Mouse (Mus musculus) forebrain, embryonic 14.5 days (tissue): ENCODE data around the gene Fbxo33. TPM values are rescaled to one million over a fixed set of nuclear protein-coding genes. Genes with fewer than 3 reads are reported as not detected.

Experiments
- ATAC-seq: fragments of 200-750 bp; cut with Nextera tagmentation; 2 replicates; pipeline ENCODE4 v1.8.0; 2017; ENCODE audit warnings: mild to moderate bottlenecking, moderate library complexity
- DNase-seq: peaks from one replicate; pipeline ENCODE4 v3.0.0-alpha.2; 2015; ENCODE audit warnings: low spot score
- H3K27ac ChIP-seq: fragments of 300-500 bp; sonication (generic); 2 replicates; pipeline ENCODE4 v1.5.1; 2014; ENCODE audit warnings: low read depth, mild to moderate bottlenecking, control low read depth, low read length, moderate library complexity
- H3K27me3 ChIP-seq: fragments of 300-500 bp; sonication (generic); replicated peaks from 2 replicates; pipeline ENCODE4 v1.6.1; 2014; ENCODE audit warnings: low read length, control low read depth, mixed read lengths; ENCODE audit not compliant: control insufficient read depth, insufficient read depth
- H3K36me3 ChIP-seq: fragments of 300-500 bp; sonication (generic); 2 replicates; pipeline ENCODE4 v1.6.1; 2014; ENCODE audit warnings: low read length, control low read depth; ENCODE audit not compliant: control insufficient read depth, insufficient read depth
- H3K4me1 ChIP-seq: fragments of 300-500 bp; sonication (generic); 2 replicates; pipeline ENCODE4 v1.6.1; 2014; ENCODE audit warnings: antibody characterized with exemption, low read length, control low read depth; ENCODE audit not compliant: control insufficient read depth, insufficient read depth
- H3K4me2 ChIP-seq: fragments of 300-500 bp; sonication (generic); 2 replicates; pipeline ENCODE4 v1.6.1; 2014; ENCODE audit warnings: mild to moderate bottlenecking, control low read depth, low read length
- H3K4me3 ChIP-seq: fragments of 300-500 bp; sonication (generic); 2 replicates; pipeline ENCODE4 v1.5.1; 2014; ENCODE audit warnings: low read depth, low read length, control low read depth
- H3K9ac ChIP-seq: fragments of 300-500 bp; sonication (generic); 2 replicates; pipeline ENCODE4 v1.6.1; 2014; ENCODE audit warnings: mild to moderate bottlenecking, low read length, control low read depth, moderate library complexity
- H3K9me3 ChIP-seq: fragments of 300-500 bp; sonication (generic); replicated peaks from 2 replicates; pipeline ENCODE4 v1.6.1; 2016; ENCODE audit warnings: low read length, control low read depth, mixed read lengths; ENCODE audit not compliant: control insufficient read depth
- WGBS: fragments of 180-500 bp; shearing (Covaris S2); extraction: QIAGEN DNeasy Blood & Tissue Kit; methylation state at CpG from one replicate; pipeline ENCODE4 v1.1.7; 2014; 5-methylcytosine and 5-hydroxymethylcytosine counted together
- polyA plus RNA-seq: library from polyadenylated mRNA; unstranded; fragments of >200 nt; fragmentation: Nextera tagmentation; extraction: Ambion mirVana; gene quantifications from 2 replicates; pipeline ENCODE4 v1.2.1, GENCODE M21; 2014

Gene Fbxo33
- polyA plus RNA-seq, 1 experiment from 2014 or later, result 6.4 TPM

- H3K4me2 ChIP-seq, result no peak overlapping the region
- DNase-seq, result no peak
- H3K4me1 ChIP-seq, result no peaks in the 10 kb centered on the region
- no peak overlapping the region for H3K4me3 ChIP-seq
- no peaks in the 10 kb centered on the region for H3K27me3 ChIP-seq
- no peaks in the 10 kb centered on the region for H3K9me3 ChIP-seq
- H3K36me3 ChIP-seq, result peaks cover 21% of the 10 kb centered on the region
- 93% methylated on average over 3 of the region's 3 CpGs for WGBS
- no peak for ATAC-seq
- H3K27ac ChIP-seq, result no peak overlapping the region
- no peak overlapping the region for H3K9ac ChIP-seq
Observed at GRCm38 (mm10) chr12:59207000-59207390, 12.5 kb downstream of the Fbxo33 start.

GRCm38 (mm10) chr12:59206208-59206999, 13.1 kb downstream of the Fbxo33 start:
- no peaks in the 10 kb centered on the region for H3K27me3 ChIP-seq
- H3K9me3 ChIP-seq, result no peaks in the 10 kb centered on the region
- 92% methylated on average over 4 of the region's 4 CpGs for WGBS
- ATAC-seq (no peak), DNase-seq (no peak)
- H3K4me2 ChIP-seq, result no peak overlapping the region
- no peak overlapping the region for H3K27ac ChIP-seq
- H3K4me1 ChIP-seq, result no peaks in the 10 kb centered on the region
- no peak overlapping the region for H3K4me3 ChIP-seq
- no peak overlapping the region for H3K9ac ChIP-seq
- peaks cover 22% of the 10 kb centered on the region for H3K36me3 ChIP-seq

GRCm38 (mm10) chr12:59205571-59205970, 14.0 kb downstream of the Fbxo33 start:
- no peak overlapping the region for H3K27ac ChIP-seq
- H3K4me2 ChIP-seq, result no peak overlapping the region
- ATAC-seq (no peak), DNase-seq (no peak)
- no peak overlapping the region for H3K9ac ChIP-seq
- no peaks in the 10 kb centered on the region for H3K9me3 ChIP-seq
- no peaks in the 10 kb centered on the region for H3K27me3 ChIP-seq
- H3K4me3 ChIP-seq, result no peak overlapping the region
- no peaks in the 10 kb centered on the region for H3K4me1 ChIP-seq
- peaks cover 28% of the 10 kb centered on the region for H3K36me3 ChIP-seq
- WGBS, result 94% methylated on average over 6 of the region's 6 CpGs

GRCm38 (mm10) chr12:59199361-59199760, 20.2 kb downstream of the Fbxo33 start:
- DNase-seq (no peak), ATAC-seq (no peak)
- H3K9ac ChIP-seq, result no peak overlapping the region

GRCm38 (mm10) chr12:59198750-59199149, 20.8 kb downstream of the Fbxo33 start:
- no peak for DNase-seq
- Histone ChIP-seq H3K36me3 (peaks cover 41% of the 10 kb centered on the region), H3K9ac (no peak overlapping the region), H3K4me2 (no peak overlapping the region), H3K27ac (no peak overlapping the region), H3K27me3 (no peaks in the 10 kb centered on the region), H3K9me3 (no peaks in the 10 kb centered on the region), H3K4me3 (no peak overlapping the region), H3K4me1 (no peaks in the 10 kb centered on the region)
- 91% methylated on average over 4 of the region's 4 CpGs for WGBS
- ATAC-seq, result no peak

More at GRCm38 (mm10) chr12:59199361-59199760, 20.2 kb downstream of the Fbxo33 start:
- Histone ChIP-seq H3K4me2 (no peak overlapping the region), H3K4me3 (no peak overlapping the region), H3K36me3 (peaks cover 47% of the 10 kb centered on the region), H3K27ac (no peak overlapping the region), H3K9me3 (no peaks in the 10 kb centered on the region), H3K27me3 (no peaks in the 10 kb centered on the region), H3K4me1 (no peaks in the 10 kb centered on the region)
- WGBS, result 92% methylated on average over 2 of the region's 2 CpGs

- ATAC-seq (no peak), DNase-seq (no peak)
- no peak overlapping the region for H3K4me3 ChIP-seq
- H3K27me3 ChIP-seq, result no peaks in the 10 kb centered on the region
- H3K9me3 ChIP-seq, result no peaks in the 10 kb centered on the region
- 89% methylated on average over 4 of the region's 4 CpGs for WGBS
- no peaks in the 10 kb centered on the region for H3K4me1 ChIP-seq
- peaks cover 30% of the 10 kb centered on the region for H3K36me3 ChIP-seq
- H3K4me2 ChIP-seq, result no peak overlapping the region
- no peak overlapping the region for H3K27ac ChIP-seq
- H3K9ac ChIP-seq, result no peak overlapping the region
Observed at GRCm38 (mm10) chr12:59195941-59196340, 23.6 kb downstream of the Fbxo33 start.

- H3K4me3 ChIP-seq, result no peak overlapping the region
- H3K36me3 ChIP-seq, result peaks cover 31% of the 10 kb centered on the region
- WGBS, result 92% methylated on average over 4 of the region's 4 CpGs
- no peak for DNase-seq
- no peaks in the 10 kb centered on the region for H3K27me3 ChIP-seq
- H3K27ac ChIP-seq, result no peak overlapping the region
- no peak overlapping the region for H3K9ac ChIP-seq
- H3K4me1 ChIP-seq, result no peaks in the 10 kb centered on the region
- H3K9me3 ChIP-seq, result no peaks in the 10 kb centered on the region
- H3K4me2 ChIP-seq, result no peak overlapping the region
- ATAC-seq, result no peak
Observed at GRCm38 (mm10) chr12:59195065-59195464, 24.5 kb downstream of the Fbxo33 start.

GRCm38 (mm10) chr12:59194341-59195003, 25.1 kb downstream of the Fbxo33 start:
- ATAC-seq, result no peak
- WGBS, result 83% methylated on average over 9 of the region's 9 CpGs

GRCm38 (mm10) chr12:59193637-59194036, 25.9 kb downstream of the Fbxo33 start:
- ATAC-seq (no peak), DNase-seq (no peak)
- Histone ChIP-seq H3K27me3 (no peaks in the 10 kb centered on the region), H3K4me1 (no peaks in the 10 kb centered on the region), H3K36me3 (peaks cover 30% of the 10 kb centered on the region; the same call in 1 of the 2 replicates), H3K9me3 (no peaks in the 10 kb centered on the region), H3K27ac (no peak overlapping the region), H3K9ac (no peak overlapping the region), H3K4me3 (no peak overlapping the region), H3K4me2 (no peak overlapping the region)
- WGBS, result 89% methylated on average over 3 of the region's 3 CpGs

More at GRCm38 (mm10) chr12:59194341-59195003, 25.1 kb downstream of the Fbxo33 start:
- H3K27ac ChIP-seq, result no peak overlapping the region
- H3K27me3 ChIP-seq, result no peaks in the 10 kb centered on the region
- H3K9me3 ChIP-seq, result no peaks in the 10 kb centered on the region
- H3K4me1 ChIP-seq, result no peaks in the 10 kb centered on the region
- H3K36me3 ChIP-seq, result peaks cover 29% of the 10 kb centered on the region
- DNase-seq, result no peak
- no peak overlapping the region for H3K4me2 ChIP-seq
- no peak overlapping the region for H3K9ac ChIP-seq
- no peak overlapping the region for H3K4me3 ChIP-seq
